Mouse (Mus musculus): ENCODE measurements around the gene Slc39a11.

DNA sequence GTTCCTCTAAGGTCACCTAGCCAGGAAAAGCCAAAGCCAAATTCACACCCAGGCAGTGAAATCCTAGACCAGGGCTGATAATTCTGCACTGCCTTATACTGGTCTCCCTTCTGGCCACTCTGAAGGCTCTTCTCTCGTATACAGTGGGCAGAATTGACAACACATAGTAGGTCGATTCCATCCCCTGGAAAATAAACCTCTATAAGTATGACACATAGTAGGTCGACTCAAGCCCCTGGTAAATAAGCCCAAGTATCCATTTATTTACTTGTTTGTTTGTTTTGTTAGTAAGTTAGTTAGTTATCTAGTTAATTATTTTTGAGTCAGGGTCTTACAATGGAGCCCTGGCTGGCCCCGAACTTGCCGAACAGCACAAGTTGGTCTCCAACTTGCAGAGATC is 54.7 kb downstream of the Slc39a11 start:
- TF ChIP-seq CTCF (IDR thresholded peaks at IDR 0.05; ENCODE audit: insufficient read depth, low read length) (no peak), POLR2A (IDR thresholded peaks at IDR 0.05; ENCODE audit: borderline replicate concordance, extremely low read depth, low read depth, low read length) (no peak)
